Mouse (Mus musculus): ENCODE measurements around the gene Slc35c1. TPM values are rescaled to one million over a fixed set of nuclear protein-coding genes. Genes with fewer than 3 reads are reported as not detected.

The Slc35c1 gene
- polyA plus RNA-seq (2012; rRNA removed): 5.2 and 6.7 TPM in 2 replicates

GRCm38 (mm10) chr2:92459921-92460707, at the start of gene Slc35c1:
Gene Slc35c1 (minus strand): TSS chr2:92460538.

DNA sequence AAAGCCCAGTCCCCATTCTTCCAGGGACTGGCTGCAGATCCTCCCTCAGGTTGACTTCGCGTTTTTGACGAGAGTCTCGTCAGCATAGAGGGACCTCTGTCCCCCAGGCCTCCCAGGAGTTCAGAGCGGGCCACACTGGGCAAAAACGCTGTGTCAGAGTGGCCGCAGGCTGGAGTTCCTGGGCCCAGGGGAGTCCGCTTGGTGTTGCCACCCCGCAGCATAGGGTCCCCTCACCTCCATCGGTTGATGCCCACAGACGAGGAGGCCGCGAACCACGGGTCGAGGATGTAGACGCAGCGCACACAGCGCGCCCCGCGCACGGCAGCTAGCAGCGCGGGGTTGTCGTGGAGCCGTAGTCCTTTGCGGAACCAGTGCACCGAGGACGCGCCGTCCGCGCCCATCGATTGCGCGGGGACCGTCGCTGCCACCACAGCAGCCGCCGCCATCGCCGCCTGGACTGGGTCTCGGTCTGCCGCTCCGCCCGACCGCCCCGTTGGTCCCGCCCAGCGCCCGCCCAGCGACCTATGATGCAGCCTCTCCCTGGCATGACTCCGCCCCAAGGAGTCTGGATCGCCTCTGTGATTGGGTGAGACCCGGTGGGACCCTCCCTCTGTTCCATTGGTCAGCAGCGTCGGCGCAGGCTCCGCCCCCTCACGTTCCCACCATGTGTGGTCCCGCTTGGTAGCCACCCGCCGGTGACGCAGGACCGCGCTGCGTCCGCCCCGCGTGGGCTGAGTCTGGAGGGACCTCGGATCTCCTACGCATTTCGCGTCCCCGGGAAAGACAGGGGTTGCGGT, 26.6 kb downstream of the Slc35c1 start, which contains the start of gene Cry2:
Gene Cry2, minus strand, starts transcription at position 466 of the 797 bp plus-strand sequence.

Other genes with a start within 250 kb of the Slc35c1 start
- 14.4 and 15.2 TPM in 2 replicates for gene Pex16, start 85.9 kb downstream of the Slc35c1 start, polyA plus RNA-seq (2012; rRNA removed)
- gene Large2, start 85.7 kb downstream of the Slc35c1 start, polyA plus RNA-seq (2012; rRNA removed): 2.6 and 3.2 TPM in 2 replicates
- 0.89 and 1.1 TPM in 2 replicates for gene 1700029I15Rik, start 78.0 kb downstream of the Slc35c1 start, polyA plus RNA-seq (2012; rRNA removed)
- gene Mapk8ip1, start 59.3 kb downstream of the Slc35c1 start, polyA plus RNA-seq (2012; rRNA removed): 1.0 and 1.3 TPM in 2 replicates
- gene Cry2, start 26.5 kb downstream of the Slc35c1 start, polyA plus RNA-seq (2012; rRNA removed): 6.2 and 7.2 TPM in 2 replicates
- gene Chst1, start 139.2 kb upstream of the Slc35c1 start, polyA plus RNA-seq (2012; rRNA removed): 0.12 and 0.17 TPM in 2 replicates

Measured in liver, embryonic 14 days (tissue).